Mouse (Mus musculus) mammary gland, adult 2 months (tissue): ENCODE data around the gene AI413582. TPM values are rescaled to one million over a fixed set of nuclear protein-coding genes. Genes with fewer than 3 reads are reported as not detected.

Experiments used
- polyA plus RNA-seq: library from polyadenylated mRNA; depleted of rRNA; stranded (reverse); fragments of >200 nt; gene quantifications from 2 replicates; pipeline ENCODE4 v1.2.3, GENCODE M21; 2012; ENCODE audit warnings: low replicate concordance; rRNA removed

Gene AI413582
- polyA plus RNA-seq, result 60.2 and 75.4 TPM in 2 replicates

DNA sequence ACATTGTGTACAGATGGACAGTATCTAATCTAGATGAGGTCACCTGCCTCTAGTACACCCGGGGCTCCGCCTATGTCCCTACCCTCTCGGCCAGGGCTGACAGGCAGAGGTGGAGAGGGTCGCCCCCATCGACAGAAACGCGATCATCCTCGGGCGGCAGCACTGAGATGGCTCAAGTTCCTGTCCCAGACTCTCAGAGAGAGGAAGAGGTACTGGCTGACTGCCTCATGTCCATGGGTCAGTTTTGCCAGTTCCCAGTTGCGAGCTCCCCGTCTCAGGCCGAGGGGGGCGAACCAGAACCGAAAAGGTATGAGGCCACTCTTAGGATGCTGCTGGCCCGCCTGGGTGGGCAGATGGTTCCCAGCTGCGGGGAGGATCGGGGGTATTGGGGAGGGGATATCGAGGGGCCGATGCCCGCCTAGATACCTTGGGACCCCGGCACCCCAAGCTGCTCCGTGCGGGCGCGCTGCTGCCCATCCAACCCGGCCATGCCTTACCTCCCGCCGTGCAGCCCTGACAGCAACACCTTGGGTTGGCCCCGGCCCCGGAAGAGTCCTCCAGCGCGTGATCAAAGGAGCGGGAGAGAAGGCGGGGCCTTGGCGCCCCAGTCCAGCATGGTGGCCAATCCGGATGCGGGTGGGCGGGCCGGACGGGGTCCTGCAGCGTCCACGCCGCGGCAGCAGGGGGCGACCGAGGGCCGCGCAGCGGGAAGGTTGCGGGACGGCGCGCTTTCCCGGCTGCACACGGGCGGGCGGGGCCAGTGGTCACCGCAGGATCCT is at the start of gene AI413582:
Gene AI413582, minus strand, starts transcription at position 594 of the 779 bp plus-strand sequence.

DNA sequence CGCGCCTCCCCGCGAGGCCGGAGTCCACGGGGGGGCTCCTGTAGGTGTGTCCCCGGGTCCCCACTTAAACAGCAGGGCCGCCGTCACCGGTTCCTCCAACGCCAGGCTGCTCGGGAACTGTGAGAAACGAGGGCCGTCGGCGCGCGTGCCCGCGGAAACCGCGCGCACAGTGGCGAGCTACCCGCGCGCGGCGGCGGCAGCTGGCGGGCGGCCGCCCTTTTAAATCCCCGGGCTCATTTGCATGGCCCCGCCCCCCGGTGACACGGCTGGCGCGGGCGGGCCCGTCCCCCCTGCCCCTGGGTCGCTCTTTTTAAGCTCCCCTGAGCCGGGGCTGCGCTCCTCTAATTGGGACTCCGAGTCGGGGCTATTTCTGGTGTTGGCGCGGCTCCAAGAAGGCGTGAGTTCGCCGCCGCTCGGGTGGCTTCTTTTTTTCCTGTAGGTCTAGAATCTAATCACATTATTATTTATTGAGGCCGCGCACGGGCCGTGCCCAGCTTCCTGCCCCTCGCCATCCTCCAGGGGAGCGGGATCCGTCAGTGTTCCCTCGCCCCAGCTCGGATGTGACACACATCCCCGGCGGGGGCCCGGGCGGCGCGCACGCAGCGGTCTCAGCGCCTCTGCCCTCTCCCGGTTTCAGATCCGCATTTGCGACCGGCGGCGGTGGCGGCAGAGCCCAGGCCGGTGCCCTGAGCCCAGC is 9.1 kb downstream of the AI413582 start, which contains the start of gene Hmga1:
Gene Hmga1, plus strand, starts transcription at position 183 of the 697 bp plus-strand sequence.

DNA sequence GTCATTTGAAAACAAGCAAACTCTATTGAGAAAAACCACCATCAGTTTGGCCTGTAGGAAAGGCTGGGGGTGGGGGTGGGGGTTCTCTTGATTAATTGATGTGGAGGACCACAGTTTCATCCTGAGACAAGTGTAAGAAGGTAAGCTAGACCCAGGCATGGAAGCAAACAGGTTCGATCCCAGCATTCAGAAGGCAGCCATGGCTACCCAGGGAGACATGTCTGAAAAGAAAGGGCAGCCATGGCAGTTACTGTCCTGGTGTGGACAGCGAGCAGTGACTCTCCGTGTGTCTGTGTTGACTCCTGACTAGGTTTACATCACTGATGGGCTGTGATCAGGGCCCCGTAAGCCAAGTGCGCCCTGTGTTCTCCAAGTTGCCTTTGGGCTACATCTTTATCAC is 44.3 kb downstream of the AI413582 start, which contains the start of gene Grm4:
Gene Grm4, minus strand, starts transcription at position 101 of the 400 bp plus-strand sequence.

Other genes starting within 250 kb of the AI413582 start
- gene Grm4, start 44.4 kb downstream of the AI413582 start, polyA plus RNA-seq, result 0.07 and 0.17 TPM in 2 replicates
- gene Hmga1, start 9.3 kb downstream of the AI413582 start, polyA plus RNA-seq, result 66.6 and 119 TPM in 2 replicates
- 53.2 and 81.6 TPM in 2 replicates for gene Nudt3, start 57.7 kb upstream of the AI413582 start, polyA plus RNA-seq
- gene RPS10-NUDT3, start 69.5 kb upstream of the AI413582 start, polyA plus RNA-seq, result not detected in 2 replicates
- 1,117 and 1,702 TPM in 2 replicates for gene Rps10, start 70.9 kb upstream of the AI413582 start, polyA plus RNA-seq
- 3.1 and 10.5 TPM in 2 replicates for gene Pacsin1, start 89.8 kb upstream of the AI413582 start, polyA plus RNA-seq
- gene Spdef, start 163.2 kb upstream of the AI413582 start, polyA plus RNA-seq, result 7.8 and 11.7 TPM in 2 replicates